Mouse (Mus musculus) splenic B cell, adult 2 months (primary cell): ENCODE data around the gene Sardh.

Experiments used
- DNase-seq: peaks from one replicate; pipeline ENCODE4 v3.0.0-alpha.2; 2011; ENCODE audit warnings: low read depth, low spot score
- H3K27me3 ChIP-seq: 2 replicates; pipeline ENCODE4 v1.6.1; 2012; ENCODE audit warnings: mild to moderate bottlenecking, low read length, moderate library complexity, mixed read lengths; ENCODE audit not compliant: control insufficient read depth, poor library complexity, insufficient read depth, severe bottlenecking
- H3K36me3 ChIP-seq: 2 replicates; pipeline ENCODE4 v1.6.1; 2012; ENCODE audit warnings: mild to moderate bottlenecking, low read length, moderate library complexity, mixed read lengths; ENCODE audit not compliant: control insufficient read depth, poor library complexity, insufficient read depth, severe bottlenecking

Gene Sardh

GRCm38 (mm10) chr2:27210255-27210654 is 37.9 kb downstream of the Sardh start:
- Histone ChIP-seq H3K27me3 (no peaks in the 10 kb centered on the region), H3K36me3 (no peaks in the 10 kb centered on the region)
- DNase-seq, result peak; percentile 76

- Histone ChIP-seq H3K27me3 (no peaks in the 10 kb centered on the region), H3K36me3 (no peaks in the 10 kb centered on the region)
- no peak for DNase-seq
Measured at GRCm38 (mm10) chr2:27209816-27210215, 38.3 kb downstream of the Sardh start.

- no peaks in the 10 kb centered on the region for H3K27me3 ChIP-seq
- H3K36me3 ChIP-seq, result no peaks in the 10 kb centered on the region
- DNase-seq, result no peak
Measured at GRCm38 (mm10) chr2:27209370-27209769, 38.8 kb downstream of the Sardh start.

GRCm38 (mm10) chr2:27207126-27207525 is 41.0 kb downstream of the Sardh start:
- no peaks in the 10 kb centered on the region for H3K27me3 ChIP-seq
- no peaks in the 10 kb centered on the region for H3K36me3 ChIP-seq
- no peak for DNase-seq

GRCm38 (mm10) chr2:27206128-27206797 is 41.9 kb downstream of the Sardh start:
- Histone ChIP-seq H3K36me3 (no peaks in the 10 kb centered on the region), H3K27me3 (no peaks in the 10 kb centered on the region)
- no peak for DNase-seq

- no peak for DNase-seq
- Histone ChIP-seq H3K36me3 (no peaks in the 10 kb centered on the region), H3K27me3 (no peaks in the 10 kb centered on the region)
Measured at GRCm38 (mm10) chr2:27205666-27206065, 42.5 kb downstream of the Sardh start.

- Histone ChIP-seq H3K27me3 (no peaks in the 10 kb centered on the region), H3K36me3 (no peaks in the 10 kb centered on the region)
- DNase-seq, result no peak
Measured at GRCm38 (mm10) chr2:27200586-27200985, 47.6 kb downstream of the Sardh start.

- DNase-seq, result no peak
- no peaks in the 10 kb centered on the region for H3K27me3 ChIP-seq
- H3K36me3 ChIP-seq, result no peaks in the 10 kb centered on the region
Measured at GRCm38 (mm10) chr2:27198551-27199246, 49.4 kb downstream of the Sardh start.

- Histone ChIP-seq H3K36me3 (no peaks in the 10 kb centered on the region), H3K27me3 (no peaks in the 10 kb centered on the region)
- DNase-seq, result no peak
Measured at GRCm38 (mm10) chr2:27189994-27190393, 58.1 kb downstream of the Sardh start.

- DNase-seq, result peak; percentile 67
- H3K36me3 ChIP-seq, result no peaks in the 10 kb centered on the region
Measured at GRCm38 (mm10) chr2:27187531-27187930, 60.6 kb downstream of the Sardh start.

GRCm38 (mm10) chr2:27183734-27184133 is 64.4 kb downstream of the Sardh start:
- Histone ChIP-seq H3K36me3 (no peaks in the 10 kb centered on the region), H3K27me3 (no peaks in the 10 kb centered on the region)
- DNase-seq, result no peak

More at GRCm38 (mm10) chr2:27187531-27187930, 60.6 kb downstream of the Sardh start:
- H3K27me3 ChIP-seq, result no peaks in the 10 kb centered on the region

- Histone ChIP-seq H3K27me3 (no peaks in the 10 kb centered on the region), H3K36me3 (no peaks in the 10 kb centered on the region)
- DNase-seq, result no peak
Measured at GRCm38 (mm10) chr2:27181907-27182306, 66.2 kb downstream of the Sardh start.

GRCm38 (mm10) chr2:27179101-27179500 is 69.0 kb downstream of the Sardh start:
- H3K27me3 ChIP-seq, result no peaks in the 10 kb centered on the region
- no peaks in the 10 kb centered on the region for H3K36me3 ChIP-seq
- no peak for DNase-seq

GRCm38 (mm10) chr2:27175696-27176267 is 72.4 kb downstream of the Sardh start:
- no peaks in the 10 kb centered on the region for H3K27me3 ChIP-seq
- no peaks in the 10 kb centered on the region for H3K36me3 ChIP-seq
- no peak for DNase-seq

- Histone ChIP-seq H3K36me3 (no peaks in the 10 kb centered on the region), H3K27me3 (no peaks in the 10 kb centered on the region)
- no peak for DNase-seq
Measured at GRCm38 (mm10) chr2:27174242-27174641, 73.9 kb downstream of the Sardh start.
